Mouse (Mus musculus) CD4-positive, CD25-positive, alpha-beta regulatory T cell, adult 9 weeks (primary cell): ENCODE results near the gene Ythdc1. TPM values are rescaled to one million over a fixed set of nuclear protein-coding genes. Genes with fewer than 3 reads are reported as not detected.

ENCODE experiments used
- polyA plus RNA-seq: library from polyadenylated mRNA; unstranded; fragments of 100-300 nt; shearing (Covaris generic); gene quantifications from one replicate; pipeline ENCODE4 v1.2.1, GENCODE M21; 2017

Ythdc1 gene
- 28.4 TPM for polyA plus RNA-seq

GRCm38 (mm10) chr5:86803962-86804940, at the start of gene Ythdc1:
Gene Ythdc1, plus strand, starts transcription at chr5:86804221.

Other genes starting within 250 kb of the Ythdc1 start
- not detected for gene Tmprss11f, start 171.8 kb upstream of the Ythdc1 start, polyA plus RNA-seq
- not detected for gene Tmprss11b, start 127.9 kb upstream of the Ythdc1 start, polyA plus RNA-seq
- 0.26 TPM for gene Tmprss11e, start 58.4 kb upstream of the Ythdc1 start, polyA plus RNA-seq
- gene Ugt2b34, start 102.7 kb downstream of the Ythdc1 start, polyA plus RNA-seq = not detected
- gene Ugt2b1, start 122.3 kb downstream of the Ythdc1 start, polyA plus RNA-seq = not detected
- not detected for gene Ugt2b35, start 196.6 kb downstream of the Ythdc1 start, polyA plus RNA-seq